Mouse (Mus musculus) limb, embryonic 15.5 days (tissue): Measurements from ENCODE around the gene Ell3. TPM values are rescaled to one million over a fixed set of nuclear protein-coding genes. Genes with fewer than 3 reads are reported as not detected.
A peak's percentile ranks its signal among the peaks of the same experiment; 100 is the strongest.

ENCODE experiments used
- ATAC-seq: fragments of 200-750 bp; cut with Nextera tagmentation; 2 replicates; pipeline ENCODE4 v1.8.0; 2017; ENCODE audit warnings: low read depth, moderate TSS enrichment; ENCODE audit not compliant: insufficient number of reproducible peaks, low FRiP score, low TSS enrichment
- H3K27ac ChIP-seq: fragments of 300-500 bp; sonication (generic); 2 replicates; pipeline ENCODE4 v1.5.1; 2015; ENCODE audit warnings: moderate library complexity, mild to moderate bottlenecking, inconsistent platforms
- H3K27me3 ChIP-seq: fragments of 300-500 bp; sonication (generic); 2 replicates; pipeline ENCODE4 v1.6.1; 2015; ENCODE audit warnings: inconsistent platforms
- H3K36me3 ChIP-seq: fragments of 300-500 bp; sonication (generic); 2 replicates; pipeline ENCODE4 v1.6.1; 2015; ENCODE audit warnings: inconsistent platforms
- H3K4me1 ChIP-seq: fragments of 300-500 bp; sonication (generic); 2 replicates; pipeline ENCODE4 v1.6.1; 2015; ENCODE audit warnings: inconsistent platforms
- H3K4me2 ChIP-seq: fragments of 300-500 bp; sonication (generic); 2 replicates; pipeline ENCODE4 v1.6.1; 2015; ENCODE audit warnings: mild to moderate bottlenecking, inconsistent platforms
- H3K4me3 ChIP-seq: fragments of 300-500 bp; sonication (generic); 2 replicates; pipeline ENCODE4 v1.5.1; 2015; ENCODE audit warnings: mild to moderate bottlenecking, inconsistent platforms
- H3K9ac ChIP-seq: fragments of 300-500 bp; sonication (generic); 2 replicates; pipeline ENCODE4 v1.6.1; 2015; ENCODE audit warnings: inconsistent platforms
- H3K9me3 ChIP-seq: fragments of 300-500 bp; sonication (generic); 2 replicates; pipeline ENCODE4 v1.6.1; 2016; ENCODE audit warnings: inconsistent platforms
- WGBS: fragments of 180-500 bp; shearing (Covaris S2); methylation state at CpG from one replicate; pipeline ENCODE4 v1.1.7; 2015; 5-methylcytosine and 5-hydroxymethylcytosine counted together
- microRNA-seq: library from miRNA; unstranded; fragments of <30 nt; microRNA quantifications from one replicate; pipeline ENCODE4, GENCODE M21; 2016
- polyA plus RNA-seq: library from polyadenylated mRNA; unstranded; fragments of >200 nt; fragmentation: Nextera tagmentation; extraction: Ambion mirVana; gene quantifications from 2 replicates; pipeline ENCODE4 v1.2.1, GENCODE M21; 2015

The Ell3 gene
- polyA plus RNA-seq, 1 experiment from 2014 or later = 9.5 TPM

GRCm38 (mm10) chr2:121415103-121415502 is 29.0 kb downstream of the Ell3 start:
- Histone ChIP-seq H3K9me3 (no peaks in the 10 kb centered on the region), H3K36me3 (peaks cover 29% of the 10 kb centered on the region), H3K4me3 (peak overlapping the region; percentile 99), H3K4me2 (peak overlapping the region; percentile 56), H3K9ac (peak overlapping the region; percentile 35; the same call in 1 of the 2 replicates), H3K4me1 (peaks cover 27% of the 10 kb centered on the region), H3K27me3 (no peaks in the 10 kb centered on the region), H3K27ac (no peak overlapping the region)
- no peak for ATAC-seq
- 60% methylated on average over 3 of the region's 3 CpGs for WGBS

GRCm38 (mm10) chr2:121414139-121414685 is 29.9 kb downstream of the Ell3 start:
- Histone ChIP-seq H3K9me3 (no peaks in the 10 kb centered on the region), H3K4me2 (peak overlapping the region; percentile 56), H3K4me1 (peaks cover 27% of the 10 kb centered on the region), H3K27ac (peak overlapping the region; percentile 98), H3K27me3 (no peaks in the 10 kb centered on the region), H3K4me3 (peak overlapping the region; percentile 99), H3K9ac (peak overlapping the region; percentile 99), H3K36me3 (peaks cover 29% of the 10 kb centered on the region)
- peak; percentile 57 for ATAC-seq
- WGBS = under 1% methylated on average over 32 of the region's 32 CpGs

GRCm38 (mm10) chr2:121413387-121414042 is 30.6 kb downstream of the Ell3 start, which contains the start of the genes Pdia3 and Catsper2:
Gene Pdia3 (plus strand): TSS chr2:121413775.
Gene Catsper2 (minus strand): TSS chr2:121413792.
- Histone ChIP-seq H3K4me1 (peaks cover 27% of the 10 kb centered on the region), H3K9ac (peak within 1 kb of the TSS; percentile 99), H3K27me3 (no peaks in the 10 kb centered on the region), H3K36me3 (peaks cover 22% of the 10 kb centered on the region), H3K4me3 (peak within 1 kb of the TSS; percentile 99), H3K27ac (peak within 1 kb of the TSS; percentile 98), H3K4me2 (peak within 1 kb of the TSS; percentile 56), H3K9me3 (no peaks in the 10 kb centered on the region)
- under 1% methylated on average over 64 of the region's 68 CpGs for WGBS
- peak; percentile 98 for ATAC-seq

GRCm38 (mm10) chr2:121412843-121413386 is 31.2 kb downstream of the Ell3 start:
- H3K9me3 ChIP-seq = 0 out of 2 replicates have a peak, but pooled peaks cover 2% of the 10 kb centered on the region
- H3K9ac ChIP-seq = peak overlapping the region; percentile 48
- H3K4me1 ChIP-seq = peaks cover 27% of the 10 kb centered on the region
- H3K27me3 ChIP-seq = no peaks in the 10 kb centered on the region
- no peak for ATAC-seq
- peak overlapping the region; percentile 99 for H3K4me3 ChIP-seq
- WGBS = 15% methylated on average over 4 of the region's 4 CpGs
- H3K27ac ChIP-seq = peak overlapping the region; percentile 98
- H3K4me2 ChIP-seq = peak overlapping the region; percentile 56
- peaks cover 17% of the 10 kb centered on the region for H3K36me3 ChIP-seq

GRCm38 (mm10) chr2:121408160-121408559 is 35.9 kb downstream of the Ell3 start:
- 32% methylated on average over 4 of the region's 4 CpGs for WGBS
- ATAC-seq = no peak
- no peaks in the 10 kb centered on the region for H3K27me3 ChIP-seq

GRCm38 (mm10) chr2:121403296-121403695 is 40.8 kb downstream of the Ell3 start:
- 0 out of 2 replicates have a peak, but pooled peaks cover under 1% of the 10 kb centered on the region for H3K9me3 ChIP-seq
- H3K4me1 ChIP-seq = no peaks in the 10 kb centered on the region
- H3K27me3 ChIP-seq = no peaks in the 10 kb centered on the region
- no peak for ATAC-seq
- H3K9ac ChIP-seq = no peak overlapping the region
- H3K36me3 ChIP-seq = no peaks in the 10 kb centered on the region
- no peak overlapping the region for H3K4me2 ChIP-seq
- H3K4me3 ChIP-seq = no peak overlapping the region
- H3K27ac ChIP-seq = no peak overlapping the region

More at GRCm38 (mm10) chr2:121408160-121408559, 35.9 kb downstream of the Ell3 start:
- Histone ChIP-seq H3K36me3 (no peaks in the 10 kb centered on the region), H3K27ac (no peak overlapping the region), H3K9me3 (0 out of 2 replicates have a peak, but pooled peaks cover 2% of the 10 kb centered on the region), H3K4me1 (peaks cover 4% of the 10 kb centered on the region; the same call in 1 of the 2 replicates), H3K4me2 (no peak overlapping the region), H3K4me3 (no peak overlapping the region), H3K9ac (no peak overlapping the region)

- 16% methylated on average over 8 of the region's 8 CpGs for WGBS
- Histone ChIP-seq H3K9me3 (no peaks in the 10 kb centered on the region), H3K4me3 (no peak overlapping the region), H3K9ac (no peak overlapping the region), H3K4me2 (no peak overlapping the region), H3K4me1 (no peaks in the 10 kb centered on the region), H3K27ac (no peak overlapping the region), H3K36me3 (no peaks in the 10 kb centered on the region), H3K27me3 (no peaks in the 10 kb centered on the region)
- ATAC-seq = no peak
These were observed 47.5 kb downstream of the Ell3 start for GRCm38 (mm10) chr2:121396624-121397023.

Small RNA genes lying within 50 kb of the gene (microRNA-seq; reads per million reads assigned to microRNA genes)
- not detected for gene Gm22953

Other genes with a start within 250 kb of the Ell3 start
- 52.4 and 62.6 TPM in 2 replicates for gene Trp53bp1, start 172.9 kb downstream of the Ell3 start, polyA plus RNA-seq
- gene Map1a, start 154.7 kb downstream of the Ell3 start, polyA plus RNA-seq = 3.8 and 3.9 TPM in 2 replicates
- 10.1 and 10.2 TPM in 2 replicates for gene Ppip5k1, start 88.9 kb downstream of the Ell3 start, polyA plus RNA-seq
- 40.0 and 40.1 TPM in 2 replicates for gene Ckmt1, start 86.6 kb downstream of the Ell3 start, polyA plus RNA-seq
- gene Strc, start 57.1 kb downstream of the Ell3 start, polyA plus RNA-seq = not detected in 2 replicates
- gene Pdia3, start 30.5 kb downstream of the Ell3 start, polyA plus RNA-seq = 841 and 923 TPM in 2 replicates
- gene Catsper2, start 30.5 kb downstream of the Ell3 start, polyA plus RNA-seq = 2.0 and 2.3 TPM in 2 replicates
- 552 and 557 TPM in 2 replicates for gene Serf2, start 4.9 kb upstream of the Ell3 start, polyA plus RNA-seq
- gene Hypk, start 9.0 kb upstream of the Ell3 start, polyA plus RNA-seq = 116 and 126 TPM in 2 replicates
- 0.12 and 0.25 TPM in 2 replicates for gene Serinc4, start 12.5 kb upstream of the Ell3 start, polyA plus RNA-seq
- 61.3 and 64.4 TPM in 2 replicates for gene Mfap1b, start 29.8 kb upstream of the Ell3 start, polyA plus RNA-seq
- 29.0 and 29.2 TPM in 2 replicates for gene Mfap1a, start 62.4 kb upstream of the Ell3 start, polyA plus RNA-seq
- gene Wdr76, start 62.4 kb upstream of the Ell3 start, polyA plus RNA-seq = 5.5 and 7.1 TPM in 2 replicates